Mouse (Mus musculus) embryonic stem cell, embryonic (primary cell): ENCODE data around the gene Galnt11.
"Not testable (repeated sequence)": the region's sequence is repeated elsewhere in the genome, so short reads cannot be mapped to it uniquely, and the experiment has no call there.

Experiments
- CTCF ChIA-PET, 4 experiments: fragments of 300-600 bp in 2 of 4; fragments of 350-600 bp in 2 of 4; sonication (Branson Sonifier 250); formaldehyde crosslinking; loops; one replicate each; lab custom pipeline; 2022; ENCODE audit warnings: inconsistent platforms in 2 of 4; lab: Charles Lee
- POLR2A ChIA-PET, 4 experiments: fragments of 300-600 bp in 2 of 4; fragments of 350-600 bp in 2 of 4; sonication (Branson Sonifier 250); formaldehyde crosslinking; loops; one replicate each; lab custom pipeline; 2022; ENCODE audit warnings: antibody characterized with exemption in 4 of 4, inconsistent platforms in 1 of 4; lab: Charles Lee

Galnt11 gene

GRCm38 (mm10) chr5:25221604-25222003 lies at the start of gene Galnt11:
Galnt11 (plus strand) TSS chr5:25221904.
- POLR2A ChIA-PET = interaction anchor here in 2 of 4 experiments (0.5 to 0.8 kb wide), 2 partner anchors 277 to 466 kb away, joined by 3 read pairs; partner anchors contain the start of gene Kmt2c (in 1 of the 2)
- CTCF ChIA-PET = no interaction called here

GRCm38 (mm10) chr5:25177937-25178336 lies 43.8 kb upstream of the Galnt11 start:
- CTCF ChIA-PET, POLR2A ChIA-PET: not testable (repeated sequence)

- CTCF ChIA-PET = interaction anchor here in 3 of 4 experiments (0.6 to 1.1 kb wide), 5 partner anchors 29 to 172 kb away, joined by 3 to 4 read pairs (median 3); no protein-coding TSS in a partner anchor
- POLR2A ChIA-PET = not testable (repeated sequence)
Measured at GRCm38 (mm10) chr5:25178543-25178942, 43.2 kb upstream of the Galnt11 start.

GRCm38 (mm10) chr5:25179284-25179683 lies 42.4 kb upstream of the Galnt11 start:
- CTCF ChIA-PET = interaction anchor here (0.6 to 1.1 kb wide), 10 partner anchors 28 to 1728 kb away, joined by 3 to 11 read pairs (median 3); no protein-coding TSS in a partner anchor

GRCm38 (mm10) chr5:25179936-25180488 lies 41.7 kb upstream of the Galnt11 start:
- CTCF ChIA-PET = interaction anchor here in 3 of 4 experiments (1.0 to 1.1 kb wide), 4 partner anchors 158 to 169 kb away, joined by 3 to 11 read pairs (median 4); no protein-coding TSS in a partner anchor
- POLR2A ChIA-PET = no interaction called here

More at GRCm38 (mm10) chr5:25179284-25179683, 42.4 kb upstream of the Galnt11 start:
- POLR2A ChIA-PET = interaction anchor here in 2 of 4 experiments (0.7 kb wide), 2 partner anchors 66 to 120 kb away, joined by 3 to 6 read pairs; no protein-coding TSS in a partner anchor

GRCm38 (mm10) chr5:25181004-25181531 lies 40.6 kb upstream of the Galnt11 start, which contains the start of gene Galntl5:
Galntl5 (plus strand) TSS chr5:25181460.
- POLR2A ChIA-PET = interaction anchor here in 1 of 4 experiments (0.8 kb wide), 1 partner anchor 9 kb away, joined by 3 read pairs; no protein-coding TSS in a partner anchor
- CTCF ChIA-PET = no interaction called here

- POLR2A ChIA-PET = interaction anchor here in 2 of 4 experiments (0.6 kb wide), 2 partner anchors 534 to 687 kb away, joined by 3 to 4 read pairs; no protein-coding TSS in a partner anchor
- CTCF ChIA-PET = interaction anchor here in 2 of 4 experiments (0.6 kb wide), 4 partner anchors 272 to 1619 kb away, joined by 4 to 8 read pairs (median 4); no protein-coding TSS in a partner anchor
Measured at GRCm38 (mm10) chr5:25183595-25183994, 38.1 kb upstream of the Galnt11 start.

- ChIA-PET POLR2A (interaction anchor here in 3 of 4 experiments (0.6 to 1.3 kb wide), 4 partner anchors 27 to 682 kb away, joined by 3 to 4 read pairs (median 3); no protein-coding TSS in a partner anchor), CTCF (no interaction called here)
Measured at GRCm38 (mm10) chr5:25184594-25184993, 37.1 kb upstream of the Galnt11 start.

GRCm38 (mm10) chr5:25187727-25188126 lies 34.0 kb upstream of the Galnt11 start:
- ChIA-PET POLR2A (no interaction called here), CTCF (no interaction called here)

GRCm38 (mm10) chr5:25188802-25189201 lies 32.9 kb upstream of the Galnt11 start:
- POLR2A ChIA-PET = no interaction called here
- CTCF ChIA-PET = interaction anchor here in 1 of 4 experiments (0.6 kb wide), 1 partner anchor 571 kb away, joined by 3 read pairs; no protein-coding TSS in a partner anchor

- ChIA-PET CTCF (no interaction called here), POLR2A (no interaction called here)
Measured at GRCm38 (mm10) chr5:25190521-25190920, 31.2 kb upstream of the Galnt11 start.

- ChIA-PET CTCF (no interaction called here), POLR2A (no interaction called here)
Measured at GRCm38 (mm10) chr5:25211872-25212271, 9.8 kb upstream of the Galnt11 start.

GRCm38 (mm10) chr5:25213216-25213615 lies 8.5 kb upstream of the Galnt11 start:
- CTCF ChIA-PET, POLR2A ChIA-PET: not testable (repeated sequence)

GRCm38 (mm10) chr5:25215006-25215405 lies 6.7 kb upstream of the Galnt11 start:
- CTCF ChIA-PET = interaction anchor here in 1 of 4 experiments (0.7 kb wide), 1 partner anchor 30 kb away, joined by 3 read pairs; no protein-coding TSS in a partner anchor
- POLR2A ChIA-PET = no interaction called here

- POLR2A ChIA-PET = interaction anchor here in 3 of 4 experiments (0.6 to 1.6 kb wide), 9 partner anchors 29 to 466 kb away, joined by 3 to 6 read pairs (median 3); partner anchors contain the start of genes Kmt2c (in 1 of the 3) and Rheb (in 1 of the 3)
- CTCF ChIA-PET = interaction anchor here in 1 of 4 experiments (0.6 to 0.7 kb wide), 2 partner anchors 213 to 920 kb away, joined by 3 to 15 read pairs; no protein-coding TSS in a partner anchor
Measured at GRCm38 (mm10) chr5:25222752-25223702, 1.3 kb downstream of the Galnt11 start, which contains the start of gene E130116L18Rik. E130116L18Rik (minus strand) TSS chr5:25223153.

GRCm38 (mm10) chr5:25224377-25224776 lies 2.7 kb downstream of the Galnt11 start:
- POLR2A ChIA-PET = interaction anchor here in 1 of 4 experiments (0.8 kb wide), 1 partner anchor 213 kb away, joined by 3 read pairs; no protein-coding TSS in a partner anchor
- CTCF ChIA-PET = not testable (repeated sequence)

- ChIA-PET CTCF (no interaction called here), POLR2A (no interaction called here)
Measured at GRCm38 (mm10) chr5:25243101-25243500, 21.4 kb downstream of the Galnt11 start.

- POLR2A ChIA-PET = interaction anchor here in 1 of 4 experiments (0.5 kb wide), 1 partner anchor 67 kb away, joined by 3 read pairs; no protein-coding TSS in a partner anchor
- CTCF ChIA-PET = no interaction called here
Measured at GRCm38 (mm10) chr5:25245806-25246472, 24.2 kb downstream of the Galnt11 start.
